Mouse (Mus musculus): ENCODE measurements around the gene Gal3st1. TPM values are rescaled to one million over a fixed set of nuclear protein-coding genes. Genes with fewer than 3 reads are reported as not detected.
"Not testable (repeated sequence)": the region's sequence is repeated elsewhere in the genome, so short reads cannot be mapped to it uniquely, and the experiment has no call there.

Gene Gal3st1
- polyA plus RNA-seq, 1 experiment: 0.86 TPM

DNA sequence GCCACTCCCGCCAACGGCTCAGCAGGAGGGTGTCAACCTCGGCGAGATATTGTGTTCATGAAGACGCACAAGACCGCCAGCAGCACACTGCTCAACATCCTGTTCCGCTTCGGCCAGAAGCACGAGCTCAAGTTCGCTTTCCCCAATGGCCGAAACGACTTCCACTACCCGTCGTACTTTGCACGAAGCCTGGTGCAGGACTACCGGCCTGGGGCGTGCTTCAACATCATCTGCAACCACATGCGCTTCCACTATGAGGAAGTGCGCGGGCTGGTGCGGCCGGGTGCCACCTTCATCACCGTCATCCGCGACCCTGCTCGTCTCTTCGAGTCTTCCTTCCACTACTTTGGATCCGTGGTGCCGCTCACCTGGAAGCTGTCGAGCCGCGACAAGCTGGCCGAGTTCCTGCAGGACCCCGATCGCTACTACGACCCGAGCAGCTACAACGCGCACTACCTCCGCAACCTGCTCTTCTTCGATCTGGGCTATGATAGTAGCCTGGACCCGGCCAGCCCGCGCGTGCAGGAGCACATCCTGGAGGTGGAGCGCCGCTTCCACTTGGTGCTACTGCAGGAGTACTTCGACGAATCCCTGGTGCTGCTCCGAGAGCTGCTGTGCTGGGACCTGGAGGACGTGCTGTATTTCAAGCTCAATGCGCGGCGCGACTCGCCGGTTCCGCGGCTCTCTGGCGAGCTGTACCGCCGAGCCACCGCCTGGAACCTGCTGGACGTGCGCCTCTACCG lies 14.7 kb downstream of the Gal3st1 start:
- no peak overlapping the region for H3K4me3 ChIP-seq (ENCODE audit: insufficient read depth, low read length)
- no peak for TF ChIP-seq CTCF (IDR thresholded peaks at IDR 0.05; ENCODE audit: borderline replicate concordance, insufficient read depth, low read length)
- no peak for TF ChIP-seq POLR2A (IDR thresholded peaks at IDR 0.05; ENCODE audit: low read depth, low read length)
- no peak overlapping the region for H3K27ac ChIP-seq (ENCODE audit: insufficient read depth, low read length)
- H3K4me1 ChIP-seq (ENCODE audit: control insufficient read depth, insufficient read depth, low read length): no peaks in the 10 kb centered on the region; the same call in 1 of the 2 replicates

DNA sequence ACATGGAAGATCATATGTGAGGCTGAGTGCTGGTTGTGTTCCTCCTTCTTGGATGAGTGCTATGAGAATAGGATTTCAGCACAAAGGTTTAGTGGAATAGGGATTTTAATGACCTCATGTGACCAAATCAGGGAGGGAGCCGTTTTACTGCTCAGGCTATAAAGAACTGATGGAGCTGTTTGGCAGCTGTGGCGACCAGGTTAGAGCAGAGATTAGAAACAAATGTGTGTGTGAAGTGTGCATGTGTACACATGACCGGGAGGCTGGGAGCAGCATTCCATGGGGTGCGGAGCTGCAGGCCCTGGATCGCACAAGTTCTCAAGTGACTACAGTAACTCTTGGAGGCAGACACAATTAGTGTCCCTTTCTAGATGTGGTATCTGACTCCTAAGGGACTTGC lies 16.1 kb downstream of the Gal3st1 start:
- Histone ChIP-seq H3K4me1 (ENCODE audit: control insufficient read depth, insufficient read depth, low read length) (no peaks in the 10 kb centered on the region), H3K4me3 (ENCODE audit: insufficient read depth, low read length) (no peak overlapping the region), H3K27ac (ENCODE audit: insufficient read depth, low read length) (no peak overlapping the region)
- TF ChIP-seq CTCF (IDR thresholded peaks at IDR 0.05; ENCODE audit: borderline replicate concordance, insufficient read depth, low read length) (no peak), POLR2A (IDR thresholded peaks at IDR 0.05; ENCODE audit: low read depth, low read length) (no peak)

DNA sequence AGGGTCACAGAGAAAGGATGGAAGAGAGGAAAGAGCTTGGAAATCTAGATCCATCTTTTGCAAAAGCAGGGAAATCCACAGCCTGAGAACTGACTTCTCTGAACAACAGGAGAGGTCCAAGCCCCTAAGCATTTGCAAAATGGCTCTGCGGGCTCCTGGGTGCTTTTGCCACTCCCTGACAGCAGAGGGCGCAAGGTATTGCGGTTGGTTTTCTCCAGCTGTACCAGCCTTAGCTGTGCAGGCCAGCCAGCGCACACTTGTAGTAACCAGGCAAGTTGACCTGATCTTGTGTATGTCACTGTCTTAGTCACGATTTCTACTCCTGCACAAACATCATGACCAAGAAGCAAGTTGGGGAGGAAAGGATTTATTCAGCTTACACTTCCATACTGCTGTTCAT lies 18.2 kb downstream of the Gal3st1 start:
- no peaks in the 10 kb centered on the region for H3K4me1 ChIP-seq (ENCODE audit: control insufficient read depth, insufficient read depth, low read length)
- no peak overlapping the region for H3K4me3 ChIP-seq (ENCODE audit: insufficient read depth, low read length)
- H3K27ac ChIP-seq (ENCODE audit: insufficient read depth, low read length): no peak overlapping the region
- TF ChIP-seq CTCF (IDR thresholded peaks at IDR 0.05; ENCODE audit: borderline replicate concordance, insufficient read depth, low read length): peak; percentile 79
- no peak for TF ChIP-seq POLR2A (IDR thresholded peaks at IDR 0.05; ENCODE audit: low read depth, low read length)

DNA sequence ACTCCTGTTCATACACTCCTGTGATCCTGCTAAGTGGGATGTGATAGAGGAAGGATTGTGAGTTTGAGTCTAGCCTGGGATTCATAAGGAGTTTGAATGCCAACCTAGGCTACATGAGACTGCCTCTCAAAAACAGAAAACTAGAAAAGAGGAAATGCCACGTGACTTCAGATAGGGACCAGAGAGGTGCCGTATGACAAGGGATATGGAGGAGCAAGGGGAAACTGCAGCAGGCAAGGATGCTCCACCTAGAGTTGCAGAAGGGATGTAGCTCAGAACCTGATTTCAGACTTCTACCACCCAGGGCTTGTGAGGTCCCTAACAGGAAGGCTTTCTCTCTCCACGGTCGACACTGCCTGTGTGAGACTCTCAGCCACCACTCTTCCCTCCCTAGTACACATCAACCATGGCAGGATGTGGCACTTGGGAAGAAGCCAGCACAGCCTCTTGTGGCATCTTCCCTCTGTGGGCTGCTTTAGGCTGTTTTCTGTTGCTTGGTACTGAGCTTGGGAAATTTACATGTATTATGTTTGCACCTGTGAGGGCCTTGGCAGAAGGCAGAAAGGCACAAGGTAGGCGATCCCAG lies 21.9 kb downstream of the Gal3st1 start:
- Histone ChIP-seq H3K4me1 (ENCODE audit: control insufficient read depth, insufficient read depth, low read length) (no peaks in the 10 kb centered on the region), H3K27ac (ENCODE audit: insufficient read depth, low read length) (no peak overlapping the region), H3K4me3 (ENCODE audit: insufficient read depth, low read length) (no peak overlapping the region)
- TF ChIP-seq POLR2A (IDR thresholded peaks at IDR 0.05; ENCODE audit: low read depth, low read length) (no peak), CTCF (IDR thresholded peaks at IDR 0.05; ENCODE audit: borderline replicate concordance, insufficient read depth, low read length) (no peak)

DNA sequence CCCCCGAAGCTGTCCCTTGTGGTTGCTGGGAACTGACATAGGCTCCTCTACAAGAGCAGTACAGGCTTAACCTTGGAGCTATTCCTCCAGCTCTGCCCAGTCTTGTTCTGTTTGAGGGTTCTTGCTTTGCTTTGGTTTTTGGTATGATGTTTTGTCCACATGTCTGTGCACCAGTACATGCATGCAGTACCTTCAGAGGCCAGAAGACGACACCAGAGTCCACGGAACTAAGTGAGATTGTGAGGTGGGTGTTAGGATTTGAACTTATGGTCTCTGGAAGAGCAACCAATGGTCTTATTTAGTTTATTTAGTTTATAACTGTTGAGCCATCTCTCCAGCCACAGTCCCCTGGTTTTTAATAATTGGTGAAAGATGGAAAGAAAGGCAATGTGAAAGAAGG lies 23.0 kb downstream of the Gal3st1 start:
- TF ChIP-seq POLR2A (IDR thresholded peaks at IDR 0.05; ENCODE audit: low read depth, low read length) (no peak), CTCF (IDR thresholded peaks at IDR 0.05; ENCODE audit: borderline replicate concordance, insufficient read depth, low read length) (no peak)
- Histone ChIP-seq H3K4me3 (ENCODE audit: insufficient read depth, low read length) (no peak overlapping the region), H3K27ac (ENCODE audit: insufficient read depth, low read length) (no peak overlapping the region), H3K4me1 (ENCODE audit: control insufficient read depth, insufficient read depth, low read length) (no peaks in the 10 kb centered on the region)

DNA sequence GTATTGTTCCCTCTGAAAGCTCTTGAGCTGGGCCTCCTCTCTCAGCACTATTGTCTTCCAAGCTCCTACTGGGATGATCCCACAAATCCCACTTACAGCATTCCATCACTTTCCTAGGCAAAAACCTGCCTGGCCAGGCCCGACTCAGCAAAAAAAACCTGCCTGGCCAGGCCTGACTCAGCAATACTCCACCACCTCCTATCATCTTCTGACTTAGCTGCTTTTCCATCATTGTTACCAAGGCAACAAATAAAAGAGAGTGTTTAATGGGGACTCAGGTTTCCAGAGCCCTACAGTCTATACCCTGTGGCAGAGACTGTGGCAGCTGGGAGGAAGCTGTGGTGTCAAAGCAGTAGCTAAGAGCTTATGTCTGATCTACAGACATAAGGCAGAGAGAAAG lies 29.2 kb downstream of the Gal3st1 start:
- TF ChIP-seq CTCF (IDR thresholded peaks at IDR 0.05; ENCODE audit: borderline replicate concordance, insufficient read depth, low read length) (no peak), POLR2A (IDR thresholded peaks at IDR 0.05; ENCODE audit: low read depth, low read length) (no peak)
- Histone ChIP-seq H3K4me1 (ENCODE audit: control insufficient read depth, insufficient read depth, low read length) (no peaks in the 10 kb centered on the region), H3K4me3 (ENCODE audit: insufficient read depth, low read length) (no peak overlapping the region), H3K27ac (ENCODE audit: insufficient read depth, low read length) (no peak overlapping the region)

DNA sequence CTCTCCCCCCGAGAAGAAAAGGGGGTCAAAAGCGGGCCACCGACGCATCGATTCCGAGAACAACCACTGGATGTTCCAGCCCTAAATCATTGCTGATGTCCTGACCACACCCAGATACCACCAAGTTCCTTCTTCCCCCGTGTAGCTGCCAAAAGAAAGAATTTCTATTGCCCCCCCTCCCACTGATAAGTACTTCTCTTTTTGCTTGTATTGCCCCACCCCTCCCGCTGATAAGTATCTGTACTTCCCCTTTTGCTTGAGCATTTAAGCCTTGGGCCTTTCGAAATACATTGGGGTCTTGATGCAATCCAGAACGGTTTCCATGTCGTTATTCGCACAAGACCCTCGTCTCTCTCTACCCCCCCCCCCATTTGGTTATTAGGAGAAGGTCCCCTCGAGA lies 32.4 kb downstream of the Gal3st1 start:
- H3K27ac ChIP-seq (ENCODE audit: insufficient read depth, low read length); H3K4me1 ChIP-seq (ENCODE audit: control insufficient read depth, insufficient read depth, low read length); H3K4me3 ChIP-seq (ENCODE audit: insufficient read depth, low read length): not testable (repeated sequence)

DNA sequence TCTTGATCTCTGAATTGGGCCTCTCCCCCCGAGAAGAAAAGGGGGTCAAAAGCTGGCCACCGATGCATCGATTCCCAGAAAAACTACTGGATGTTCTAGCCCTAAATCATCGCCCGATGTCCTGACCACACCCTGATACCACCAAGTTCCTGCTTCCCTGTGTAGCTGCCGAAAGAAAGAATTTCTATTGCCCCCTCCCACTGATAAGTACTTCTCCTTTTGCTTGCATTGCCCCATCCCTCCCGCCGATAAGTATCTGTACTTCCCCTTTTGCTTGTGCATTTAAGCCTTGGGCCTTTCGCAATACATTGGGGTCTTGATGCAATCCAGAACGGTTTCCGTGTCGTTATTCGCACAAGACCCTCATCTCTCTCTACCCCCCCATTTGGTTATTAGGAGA lies 38.7 kb downstream of the Gal3st1 start:
- not testable (repeated sequence) for H3K4me3 ChIP-seq (ENCODE audit: insufficient read depth, low read length); H3K27ac ChIP-seq (ENCODE audit: insufficient read depth, low read length); H3K4me1 ChIP-seq (ENCODE audit: control insufficient read depth, insufficient read depth, low read length)

DNA sequence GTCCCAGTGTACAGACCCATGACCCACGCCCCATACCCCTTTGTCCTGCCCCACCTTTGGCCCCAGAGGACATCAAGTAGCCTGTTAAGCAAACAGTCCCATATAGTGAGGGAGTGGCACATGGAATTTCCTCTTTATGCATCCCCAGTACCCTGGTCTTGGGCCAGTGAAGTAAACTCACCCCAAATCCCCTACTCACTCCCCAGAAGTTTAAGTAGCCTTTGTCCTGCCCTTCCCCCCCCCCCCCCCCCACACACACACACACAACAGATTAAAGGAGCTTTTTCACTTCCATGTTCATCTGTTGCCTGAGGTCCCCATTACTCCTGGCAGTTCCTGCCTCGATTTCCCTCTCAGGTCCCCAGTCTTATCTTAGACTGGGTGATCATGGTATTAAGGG lies 39.9 kb downstream of the Gal3st1 start:
- H3K4me1 ChIP-seq (ENCODE audit: control insufficient read depth, insufficient read depth, low read length): no peaks in the 10 kb centered on the region
- H3K4me3 ChIP-seq (ENCODE audit: insufficient read depth, low read length): no peak overlapping the region
- no peak overlapping the region for H3K27ac ChIP-seq (ENCODE audit: insufficient read depth, low read length)
- TF ChIP-seq CTCF (IDR thresholded peaks at IDR 0.05; ENCODE audit: borderline replicate concordance, insufficient read depth, low read length) (no peak), POLR2A (IDR thresholded peaks at IDR 0.05; ENCODE audit: low read depth, low read length) (no peak)

DNA sequence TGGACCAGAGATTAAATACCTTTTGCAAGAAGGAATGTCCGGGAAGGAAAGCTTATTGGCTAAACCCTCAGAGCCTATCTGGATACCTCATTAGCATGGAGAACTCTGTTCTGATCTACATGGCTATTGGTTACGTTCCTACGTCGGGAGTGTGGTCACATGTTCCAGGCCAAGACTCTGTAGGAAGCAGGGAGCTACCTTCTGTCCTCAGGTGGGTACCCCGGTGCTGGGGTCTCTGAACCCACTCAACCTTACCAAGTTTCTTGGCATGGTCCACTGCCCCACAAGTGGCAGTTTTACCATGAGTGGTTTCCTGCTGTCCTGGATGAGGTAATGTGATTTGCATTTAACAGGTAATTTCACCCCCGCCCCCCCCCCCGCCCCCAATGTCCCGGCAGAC lies 43.6 kb downstream of the Gal3st1 start:
- Histone ChIP-seq H3K4me3 (ENCODE audit: insufficient read depth, low read length) (no peak overlapping the region), H3K27ac (ENCODE audit: insufficient read depth, low read length) (no peak overlapping the region), H3K4me1 (ENCODE audit: control insufficient read depth, insufficient read depth, low read length) (no peaks in the 10 kb centered on the region)
- TF ChIP-seq POLR2A (IDR thresholded peaks at IDR 0.05; ENCODE audit: low read depth, low read length) (no peak), CTCF (IDR thresholded peaks at IDR 0.05; ENCODE audit: borderline replicate concordance, insufficient read depth, low read length) (no peak)
